Mouse (Mus musculus): ENCODE results near the gene Psg21. TPM values are rescaled to one million over a fixed set of nuclear protein-coding genes. Genes with fewer than 3 reads are reported as not detected.
A peak's percentile ranks its signal among the peaks of the same experiment; 100 is the strongest.
"Not testable (repeated sequence)": the region's sequence is repeated elsewhere in the genome, so short reads cannot be mapped to it uniquely, and the experiment has no call there.

The Psg21 gene
- not detected in 2 replicates for total RNA-seq (2015)
- not detected in 2 replicates for total RNA-seq (2017)

DNA sequence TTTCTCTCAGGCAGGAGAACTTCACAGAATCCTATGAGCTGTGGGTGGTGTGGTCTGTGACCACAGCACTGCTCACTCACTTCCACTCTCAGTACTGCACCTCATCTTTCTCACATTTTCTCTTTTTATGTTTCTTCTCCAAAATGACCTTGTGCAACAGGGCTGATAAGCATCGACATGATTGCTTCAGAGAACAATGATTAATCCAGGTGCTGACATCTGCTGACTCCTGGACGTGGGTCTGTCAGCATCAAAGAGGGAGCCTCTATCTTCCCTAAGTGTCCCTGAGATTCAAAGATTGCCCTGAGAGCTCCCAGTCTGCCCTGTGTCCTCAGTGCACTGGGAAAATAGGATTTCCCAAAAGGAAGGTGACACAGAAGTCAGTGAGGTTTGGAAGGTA lies at the start of gene Psg21:
Gene Psg21, minus strand, starts transcription at position 101 of the 400 bp plus-strand sequence.
- ATAC-seq (replicated peaks; ENCODE audit: poor library complexity) = not testable (repeated sequence)

DNA sequence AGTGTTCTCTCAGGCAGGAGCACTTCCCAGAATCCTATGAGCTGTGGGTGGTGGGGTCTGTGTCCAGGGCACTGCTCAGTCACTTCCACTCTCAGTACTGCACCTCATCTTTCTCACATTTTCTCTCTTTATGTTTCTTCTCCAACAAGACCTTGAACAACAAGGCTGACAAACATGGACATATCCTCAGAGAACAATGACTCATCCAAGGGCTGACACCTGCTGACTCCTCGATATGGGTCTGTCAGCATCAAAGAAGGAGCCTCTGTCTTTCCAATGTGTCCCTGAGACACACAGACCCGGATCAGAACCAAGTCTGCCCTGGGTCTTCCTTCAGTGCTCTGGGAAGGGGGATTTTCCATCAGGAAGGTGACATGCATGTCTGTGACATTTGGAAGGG lies 29.6 kb upstream of the Psg21 start, which contains the start of gene Psg20:
Gene Psg20, minus strand, starts transcription at position 101 of the 400 bp plus-strand sequence.
- no peak for ATAC-seq (replicated peaks; ENCODE audit: poor library complexity)

DNA sequence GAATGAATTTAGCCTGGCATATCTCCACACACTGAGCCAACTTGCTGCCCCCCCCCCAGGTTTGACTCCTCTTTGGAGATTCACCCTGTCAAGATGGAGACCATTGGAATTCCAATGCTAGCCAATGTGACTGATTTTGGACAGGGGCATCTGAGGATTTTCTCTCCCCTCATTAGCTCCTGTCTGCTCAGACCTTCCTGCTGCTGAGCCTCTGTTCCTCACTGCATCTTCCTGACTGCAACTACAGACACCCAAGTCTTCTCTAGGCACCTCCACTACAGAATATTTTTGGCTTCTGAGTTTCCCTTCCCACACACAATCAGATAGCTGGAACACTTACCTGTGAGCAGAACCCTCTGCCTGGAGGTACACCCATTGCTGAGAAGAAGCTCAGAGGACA lies 29.1 kb upstream of the Psg21 start:
- no peak for ATAC-seq (replicated peaks; ENCODE audit: poor library complexity)

DNA sequence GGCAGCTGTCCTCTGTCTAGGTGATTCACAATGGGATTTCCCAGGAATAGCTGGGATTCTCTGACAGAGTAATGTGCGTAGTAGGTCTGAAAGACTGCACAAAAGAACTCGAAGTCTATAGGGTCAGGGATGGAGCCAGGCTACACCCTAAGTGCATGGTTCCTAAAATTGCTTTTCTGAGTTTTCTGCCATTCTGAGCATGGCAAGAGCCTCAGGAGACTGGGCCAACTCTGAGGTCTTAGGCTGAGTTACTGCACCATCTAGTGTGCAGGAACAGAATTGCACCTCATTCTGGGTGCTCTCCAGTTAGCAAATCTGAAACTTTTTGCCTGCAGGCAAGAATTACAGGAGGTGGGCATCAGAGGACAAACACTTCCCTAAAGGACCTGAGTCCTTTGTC lies 23.2 kb upstream of the Psg21 start:
- peak; percentile 70 for ATAC-seq (replicated peaks; ENCODE audit: poor library complexity)

DNA sequence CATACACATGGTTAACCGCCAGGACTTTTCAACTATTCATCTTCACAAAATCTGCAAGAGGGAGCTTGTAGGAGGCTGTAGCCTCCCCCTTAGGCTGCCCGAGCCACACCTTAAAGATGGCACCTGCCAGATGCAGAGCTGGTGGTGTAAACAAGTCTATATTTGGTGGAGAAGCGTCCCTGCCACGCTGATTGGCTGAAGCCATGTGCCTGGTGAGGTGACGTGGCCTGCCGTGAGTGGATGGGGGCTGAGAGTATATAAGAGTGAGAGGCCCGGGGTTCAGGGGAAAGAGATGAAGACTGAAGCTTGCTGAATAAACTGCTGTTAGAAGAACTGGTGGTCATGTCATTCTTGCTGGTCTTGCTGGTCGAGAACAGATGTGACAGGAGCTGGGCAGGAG lies 29.6 kb downstream of the Psg21 start:
- not testable (repeated sequence) for ATAC-seq (replicated peaks; ENCODE audit: poor library complexity)

DNA sequence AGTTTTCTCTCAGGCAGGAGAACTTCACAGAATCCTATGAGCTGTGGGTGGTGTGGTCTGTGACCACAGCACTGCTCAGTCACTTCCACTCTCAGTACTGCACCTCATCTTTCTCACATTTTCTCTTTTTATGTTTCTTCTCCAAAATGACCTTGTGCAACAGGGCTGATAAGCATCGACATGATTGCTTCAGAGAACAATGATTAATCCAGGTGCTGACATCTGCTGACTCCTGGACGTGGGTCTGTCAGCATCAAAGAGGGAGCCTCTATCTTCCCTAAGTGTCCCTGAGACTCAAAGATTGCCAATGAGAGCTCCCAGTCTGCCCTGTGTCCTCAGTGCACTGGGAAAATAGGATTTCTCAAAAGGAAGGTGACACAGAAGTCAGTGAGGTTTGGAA lies 40.1 kb downstream of the Psg21 start, which contains the start of gene Psg23:
Gene Psg23, minus strand, starts transcription at position 101 of the 400 bp plus-strand sequence.
- ATAC-seq (replicated peaks; ENCODE audit: poor library complexity) = not testable (repeated sequence)

Other genes with a start within 250 kb of the Psg21 start
- not detected in 2 replicates for gene Psg28, start 224.7 kb downstream of the Psg21 start, total RNA-seq (2015)
- gene Psg28, start 224.7 kb downstream of the Psg21 start, total RNA-seq (2017) = not detected in 2 replicates
- not detected in 2 replicates for gene Psg26, start 172.5 kb downstream of the Psg21 start, total RNA-seq (2015)
- gene Psg26, start 172.5 kb downstream of the Psg21 start, total RNA-seq (2017) = not detected in 2 replicates
- gene Psg25, start 124.5 kb downstream of the Psg21 start, total RNA-seq (2015) = not detected in 2 replicates
- not detected in 2 replicates for gene Psg25, start 124.5 kb downstream of the Psg21 start, total RNA-seq (2017)
- not detected in 2 replicates for gene Psg27, start 89.4 kb downstream of the Psg21 start, total RNA-seq (2015)
- gene Psg27, start 89.4 kb downstream of the Psg21 start, total RNA-seq (2017) = not detected in 2 replicates
- gene Psg23, start 40.2 kb downstream of the Psg21 start, total RNA-seq (2015) = not detected in 2 replicates
- gene Psg23, start 40.2 kb downstream of the Psg21 start, total RNA-seq (2017) = not detected in 2 replicates
- not detected in 2 replicates for gene Psg20, start 29.5 kb upstream of the Psg21 start, total RNA-seq (2015)
- gene Psg20, start 29.5 kb upstream of the Psg21 start, total RNA-seq (2017) = not detected in 2 replicates
- not detected in 2 replicates for gene Psg22, start 61.4 kb upstream of the Psg21 start, total RNA-seq (2015)
- not detected in 2 replicates for gene Psg22, start 61.4 kb upstream of the Psg21 start, total RNA-seq (2017)
- not detected in 2 replicates for gene Psg19, start 141.8 kb upstream of the Psg21 start, total RNA-seq (2015)
- not detected in 2 replicates for gene Psg19, start 141.8 kb upstream of the Psg21 start, total RNA-seq (2017)
- not detected in 2 replicates for gene Psg17, start 164.9 kb upstream of the Psg21 start, total RNA-seq (2015)
- not detected in 2 replicates for gene Psg17, start 164.9 kb upstream of the Psg21 start, total RNA-seq (2017)
- 0.15 and 0.44 TPM in 2 replicates for gene Mill2, start 183.2 kb upstream of the Psg21 start, total RNA-seq (2015)
- 0.75 TPM in 1 of 2 replicates, not detected in the other for gene Mill2, start 183.2 kb upstream of the Psg21 start, total RNA-seq (2017)
- gene Pglyrp1, start 214.6 kb upstream of the Psg21 start, total RNA-seq (2015) = 264 and 265 TPM in 2 replicates
- gene Pglyrp1, start 214.6 kb upstream of the Psg21 start, total RNA-seq (2017) = 31.3 and 35.6 TPM in 2 replicates